Mouse (Mus musculus) hindbrain, embryonic 11.5 days (tissue): ENCODE measurements around the gene Gzf1. TPM values are rescaled to one million over a fixed set of nuclear protein-coding genes. Genes with fewer than 3 reads are reported as not detected.

Experiments
- ATAC-seq: fragments of 200-750 bp; cut with Nextera tagmentation; 2 replicates; pipeline ENCODE4 v1.8.0; 2017; ENCODE audit warnings: mild to moderate bottlenecking, moderate TSS enrichment, moderate library complexity; ENCODE audit not compliant: low FRiP score
- DNase-seq: peaks from one replicate; pipeline ENCODE4 v3.0.0-alpha.2; 2015; ENCODE audit warnings: low spot score
- H3K27ac ChIP-seq: fragments of 300-500 bp; sonication (generic); 2 replicates; pipeline ENCODE4 v1.5.1; 2014; ENCODE audit warnings: mild to moderate bottlenecking, low read depth, low read length
- H3K27me3 ChIP-seq: fragments of 300-500 bp; sonication (generic); 2 replicates; pipeline ENCODE4 v1.6.1; 2014; ENCODE audit warnings: mild to moderate bottlenecking, low read length, moderate library complexity, mixed read lengths; ENCODE audit not compliant: control insufficient read depth, insufficient read depth
- H3K36me3 ChIP-seq: fragments of 300-500 bp; sonication (generic); 2 replicates; pipeline ENCODE4 v1.6.1; 2014; ENCODE audit warnings: mild to moderate bottlenecking, low read length, moderate library complexity, mixed read lengths; ENCODE audit not compliant: control insufficient read depth, insufficient read depth
- H3K4me1 ChIP-seq: fragments of 300-500 bp; sonication (generic); replicated peaks from 2 replicates; pipeline ENCODE4 v1.6.1; 2014; ENCODE audit warnings: low read length, mixed read lengths; ENCODE audit not compliant: control insufficient read depth, insufficient read depth
- H3K4me2 ChIP-seq: fragments of 300-500 bp; sonication (generic); replicated peaks from 2 replicates; pipeline ENCODE4 v1.6.1; 2014; ENCODE audit warnings: mild to moderate bottlenecking, low read depth, low read length
- H3K4me3 ChIP-seq: fragments of 300-500 bp; sonication (generic); 2 replicates; pipeline ENCODE4 v1.5.1; 2014; ENCODE audit warnings: low read depth, low read length
- H3K9ac ChIP-seq: fragments of 300-500 bp; sonication (generic); 2 replicates; pipeline ENCODE4 v1.6.1; 2014; ENCODE audit warnings: low read depth, low read length
- H3K9me3 ChIP-seq: fragments of 300-500 bp; sonication (generic); 2 replicates; pipeline ENCODE4 v1.6.1; 2016; ENCODE audit warnings: low read length; ENCODE audit not compliant: control insufficient read depth
- WGBS: fragments of 180-500 bp; shearing (Covaris S2); extraction: QIAGEN DNeasy Blood & Tissue Kit; methylation state at CpG from one replicate; pipeline ENCODE4 v1.1.7; 2014; 5-methylcytosine and 5-hydroxymethylcytosine counted together
- polyA plus RNA-seq: library from polyadenylated mRNA; unstranded; fragments of >200 nt; fragmentation: Nextera tagmentation; extraction: Ambion mirVana; gene quantifications from 2 replicates; pipeline ENCODE4 v1.2.1, GENCODE M21; 2014

Gzf1 gene
- 21.0 and 24.8 TPM in 2 replicates for polyA plus RNA-seq

DNA sequence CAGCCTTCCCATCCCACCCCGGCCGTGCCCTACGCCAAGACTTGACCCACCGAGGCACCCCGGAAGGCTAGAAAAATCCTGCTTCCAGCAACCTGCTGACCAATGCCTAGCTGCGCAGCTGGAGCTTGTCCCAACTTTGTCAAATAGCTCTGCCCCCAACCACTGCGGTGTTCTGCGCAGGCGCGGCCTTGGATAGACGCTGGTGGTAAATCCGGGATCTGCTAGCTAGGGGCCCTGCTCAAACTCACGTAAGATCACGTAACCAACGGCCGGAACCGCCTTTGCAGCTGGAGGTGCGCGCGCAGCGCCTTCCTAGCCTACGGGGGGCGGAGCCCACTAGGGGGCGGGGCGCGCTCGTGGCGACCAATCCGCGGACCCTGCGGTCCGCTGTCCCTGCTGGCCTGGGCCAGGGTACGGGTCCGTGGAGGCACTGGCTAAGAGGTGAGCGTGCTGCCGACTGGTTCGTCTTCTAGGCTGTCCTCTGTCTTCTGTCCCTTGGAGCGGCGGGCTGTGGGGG lies at the start of gene Gzf1:
TSS of gene Gzf1 (plus strand) at position 249 of the 517 bp plus-strand sequence.
- peak; percentile 94 for ATAC-seq
- peak within 1 kb of the TSS; percentile 74 for H3K9ac ChIP-seq
- H3K4me1 ChIP-seq: 0 out of 2 replicates have a peak, but pooled peaks cover 4% of the 10 kb centered on the region
- H3K9me3 ChIP-seq: no peaks in the 10 kb centered on the region
- H3K4me3 ChIP-seq: peak within 1 kb of the TSS; percentile 79
- under 1% methylated on average over 39 of the region's 39 CpGs for WGBS
- H3K27ac ChIP-seq: peak within 1 kb of the TSS; percentile 73
- no peaks in the 10 kb centered on the region for H3K27me3 ChIP-seq
- peak within 1 kb of the TSS; percentile 73 for H3K4me2 ChIP-seq
- DNase-seq: peak; percentile 100
- H3K36me3 ChIP-seq: peaks cover 6% of the 10 kb centered on the region; the same call in 1 of the 2 replicates

DNA sequence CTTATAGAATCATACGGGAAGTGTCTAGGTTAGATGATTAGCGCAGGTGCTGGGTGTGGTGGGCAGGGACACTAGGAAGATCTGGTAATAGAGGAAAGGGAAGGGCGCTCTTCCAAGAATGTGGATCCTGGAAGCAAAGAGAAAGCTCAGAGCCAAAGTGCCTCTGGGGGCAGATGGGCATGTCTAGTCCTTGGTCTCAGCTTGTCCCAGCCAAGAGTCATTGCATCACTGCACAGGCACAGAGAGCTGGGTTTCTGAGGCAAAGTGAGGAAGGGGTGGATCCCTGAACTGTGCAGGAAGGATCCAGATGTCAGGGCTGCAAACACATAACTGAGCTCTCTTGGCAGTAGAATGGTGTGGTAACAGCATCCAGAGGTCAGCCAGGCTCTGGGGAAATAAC lies 49.2 kb upstream of the Gzf1 start:
- Histone ChIP-seq H3K36me3 (no peaks in the 10 kb centered on the region), H3K9ac (no peak overlapping the region), H3K4me2 (no peak overlapping the region), H3K27ac (no peak overlapping the region), H3K9me3 (no peaks in the 10 kb centered on the region), H3K4me3 (no peak overlapping the region), H3K4me1 (no peaks in the 10 kb centered on the region), H3K27me3 (no peaks in the 10 kb centered on the region)
- no peak for ATAC-seq
- DNase-seq: no peak
- 98% methylated on average over 3 of the region's 3 CpGs for WGBS

DNA sequence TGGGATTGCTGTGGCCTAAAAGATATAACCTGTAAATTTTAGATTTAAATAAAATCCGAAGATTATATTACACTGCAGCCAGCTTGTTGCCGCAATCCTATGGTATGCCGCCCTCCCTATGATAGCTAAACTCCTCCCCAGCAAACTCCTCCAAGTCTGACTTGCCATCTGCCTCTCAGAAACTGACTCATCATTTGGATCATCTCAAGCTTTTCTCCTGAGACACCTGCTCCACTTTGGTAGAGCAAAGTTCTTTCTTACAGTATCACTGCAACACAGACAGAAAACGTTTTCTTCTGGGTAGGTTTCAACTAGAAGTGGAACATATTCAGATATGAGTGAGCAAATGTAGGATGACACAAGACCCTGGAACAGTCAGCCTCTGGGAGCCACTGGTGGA lies 46.4 kb upstream of the Gzf1 start:
- 87% methylated on average over 4 of the region's 4 CpGs for WGBS
- Histone ChIP-seq H3K4me1 (no peaks in the 10 kb centered on the region), H3K36me3 (no peaks in the 10 kb centered on the region), H3K27ac (no peak overlapping the region), H3K9ac (no peak overlapping the region), H3K27me3 (no peaks in the 10 kb centered on the region), H3K4me2 (no peak overlapping the region), H3K4me3 (no peak overlapping the region), H3K9me3 (no peaks in the 10 kb centered on the region)
- ATAC-seq: no peak
- no peak for DNase-seq

DNA sequence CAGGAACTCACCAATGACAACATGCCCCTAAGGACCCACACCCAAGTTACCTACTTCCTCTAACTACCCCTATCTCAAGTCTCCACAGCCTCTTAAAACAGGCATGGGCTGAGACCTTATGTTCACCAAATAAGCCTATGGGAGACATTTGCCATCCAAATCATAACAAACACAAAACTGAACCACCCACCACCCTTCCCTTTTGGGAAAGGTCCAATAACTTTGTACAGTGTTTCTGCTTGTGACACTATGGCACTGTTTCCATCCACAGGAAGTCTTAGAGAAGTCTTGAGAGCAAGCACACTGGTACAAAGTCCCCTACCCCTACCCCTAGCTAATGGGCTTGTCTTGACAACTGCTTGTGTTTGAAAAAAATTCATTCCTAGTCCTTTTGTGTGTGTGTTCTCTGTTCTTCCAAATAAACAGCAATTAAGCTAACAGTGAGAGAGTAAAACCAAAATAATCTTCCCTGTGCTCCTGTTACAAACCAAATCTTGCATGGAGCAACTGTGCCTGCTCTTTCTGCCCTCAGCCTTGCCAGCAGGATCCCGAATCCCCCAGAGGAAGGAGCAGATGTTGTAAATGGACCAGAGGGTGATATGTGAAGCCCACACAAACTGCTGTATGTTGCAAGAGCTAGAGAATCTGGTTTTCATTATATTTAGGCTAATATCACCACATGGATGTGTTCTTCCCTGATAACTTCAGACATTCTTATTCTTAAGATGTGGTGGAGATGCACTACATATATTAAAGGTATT lies 38.0 kb upstream of the Gzf1 start:
- peak; percentile 7 for DNase-seq
- H3K36me3 ChIP-seq: no peaks in the 10 kb centered on the region
- no peaks in the 10 kb centered on the region for H3K4me1 ChIP-seq
- WGBS: 63% methylated on average over 1 of the region's 1 CpGs
- H3K9ac ChIP-seq: no peak overlapping the region
- no peak overlapping the region for H3K27ac ChIP-seq
- no peak overlapping the region for H3K4me3 ChIP-seq
- ATAC-seq: no peak
- no peaks in the 10 kb centered on the region for H3K27me3 ChIP-seq
- no peak overlapping the region for H3K4me2 ChIP-seq
- H3K9me3 ChIP-seq: no peaks in the 10 kb centered on the region

DNA sequence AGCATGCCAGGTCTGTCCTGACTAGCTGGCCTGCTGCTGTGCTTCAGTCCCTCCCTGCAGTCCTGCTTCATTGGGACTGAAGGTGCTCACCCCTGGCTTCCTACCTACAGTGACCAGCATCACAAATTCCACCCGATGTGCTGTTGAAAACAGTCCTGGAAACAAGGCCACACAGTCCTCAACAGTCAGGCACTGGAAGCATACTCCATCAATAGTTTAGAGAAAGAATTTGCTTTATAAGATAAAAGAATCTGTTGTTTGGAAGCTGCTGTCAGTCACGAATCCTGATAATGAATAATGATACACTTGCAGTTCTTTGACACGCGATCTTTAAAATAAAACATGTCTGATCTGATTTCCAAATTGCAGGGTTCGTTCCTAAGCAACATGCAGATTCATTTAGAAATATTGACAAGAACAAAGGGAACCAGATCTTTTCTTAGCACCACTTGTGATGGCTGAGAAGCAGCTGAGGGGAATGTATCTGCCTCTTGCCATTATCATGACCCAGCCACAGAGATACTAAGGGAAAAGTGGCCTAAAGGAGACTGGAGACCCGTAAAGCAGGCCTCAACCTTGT lies 36.3 kb upstream of the Gzf1 start:
- Histone ChIP-seq H3K9ac (no peak overlapping the region), H3K27me3 (no peaks in the 10 kb centered on the region), H3K4me1 (no peaks in the 10 kb centered on the region), H3K27ac (no peak overlapping the region), H3K4me3 (no peak overlapping the region), H3K9me3 (no peaks in the 10 kb centered on the region), H3K36me3 (no peaks in the 10 kb centered on the region), H3K4me2 (no peak overlapping the region)
- DNase-seq (no peak), ATAC-seq (no peak)
- WGBS: 80% methylated on average over 6 of the region's 6 CpGs

DNA sequence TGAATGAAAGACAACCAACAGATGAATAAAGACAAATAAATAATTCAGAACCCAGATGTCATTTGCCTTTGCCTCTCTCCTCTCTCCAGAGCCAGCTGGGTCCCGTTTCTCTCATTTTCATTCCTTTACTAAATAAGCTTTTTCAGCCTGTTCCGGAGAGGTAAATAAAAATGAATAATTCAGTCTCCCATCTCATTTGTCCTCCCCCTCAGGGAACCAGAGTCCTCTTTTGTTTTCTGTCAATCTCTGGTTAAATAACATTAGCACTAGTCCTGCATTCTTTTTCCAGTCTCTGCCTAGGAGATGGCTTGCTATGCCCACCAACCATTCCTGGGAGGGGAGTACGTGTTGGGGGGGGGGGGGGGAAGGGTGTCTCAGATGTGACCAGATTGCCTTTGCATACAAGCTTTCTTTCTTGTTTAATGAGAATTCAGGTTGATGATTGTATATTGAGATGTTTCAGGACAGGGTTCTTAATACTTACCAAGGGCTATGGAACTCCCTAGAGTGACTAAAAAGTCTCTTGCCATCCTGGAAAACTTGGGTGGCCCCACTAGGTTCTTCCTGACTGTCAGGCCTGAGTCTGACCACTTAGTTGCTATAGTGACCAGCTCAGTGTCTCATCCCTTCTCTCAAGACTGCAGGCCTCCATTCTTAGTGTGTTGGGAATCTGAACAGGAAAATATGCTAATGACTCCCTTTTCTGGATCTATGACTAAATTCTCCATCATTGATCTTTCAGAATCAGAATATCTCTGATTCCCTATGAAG lies 30.1 kb upstream of the Gzf1 start:
- Histone ChIP-seq H3K36me3 (no peaks in the 10 kb centered on the region), H3K9ac (no peak overlapping the region), H3K9me3 (no peaks in the 10 kb centered on the region), H3K27me3 (no peaks in the 10 kb centered on the region), H3K4me3 (no peak overlapping the region), H3K4me2 (no peak overlapping the region), H3K27ac (0 out of 2 replicates have a peak overlapping the region, but pooled peaks have one; percentile 8), H3K4me1 (no peaks in the 10 kb centered on the region)
- DNase-seq: peak; percentile 37
- peak; percentile 87 for ATAC-seq
- WGBS: 12% methylated on average over 3 of the region's 3 CpGs

DNA sequence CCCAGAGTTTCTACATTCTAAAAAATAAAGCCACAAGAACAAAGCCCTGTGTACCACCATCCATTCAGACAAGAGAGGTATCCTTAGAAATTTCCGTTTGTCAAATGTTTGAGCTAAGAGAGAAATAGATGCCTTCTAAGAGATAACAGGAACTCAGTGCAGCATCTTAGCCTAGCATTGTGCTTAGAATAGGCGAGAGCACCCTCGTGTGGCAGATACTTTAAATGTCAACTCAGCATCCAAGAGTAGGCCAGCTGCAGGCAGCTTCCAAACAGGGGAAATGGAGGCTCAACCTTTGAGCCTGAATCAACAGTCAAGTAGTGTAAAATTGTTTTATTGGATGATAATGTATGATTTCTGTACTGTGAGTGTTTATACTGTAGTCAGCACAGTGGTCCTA lies 25.9 kb upstream of the Gzf1 start:
- DNase-seq: peak; percentile 70
- Histone ChIP-seq H3K9me3 (no peaks in the 10 kb centered on the region), H3K4me1 (no peaks in the 10 kb centered on the region), H3K9ac (no peak overlapping the region), H3K4me2 (no peak overlapping the region), H3K27me3 (no peaks in the 10 kb centered on the region), H3K36me3 (no peaks in the 10 kb centered on the region), H3K27ac (no peak overlapping the region), H3K4me3 (no peak overlapping the region)
- 4% methylated on average over 3 of the region's 3 CpGs for WGBS
- ATAC-seq: 0 out of 2 replicates have a peak, but pooled peaks have one; percentile 34

DNA sequence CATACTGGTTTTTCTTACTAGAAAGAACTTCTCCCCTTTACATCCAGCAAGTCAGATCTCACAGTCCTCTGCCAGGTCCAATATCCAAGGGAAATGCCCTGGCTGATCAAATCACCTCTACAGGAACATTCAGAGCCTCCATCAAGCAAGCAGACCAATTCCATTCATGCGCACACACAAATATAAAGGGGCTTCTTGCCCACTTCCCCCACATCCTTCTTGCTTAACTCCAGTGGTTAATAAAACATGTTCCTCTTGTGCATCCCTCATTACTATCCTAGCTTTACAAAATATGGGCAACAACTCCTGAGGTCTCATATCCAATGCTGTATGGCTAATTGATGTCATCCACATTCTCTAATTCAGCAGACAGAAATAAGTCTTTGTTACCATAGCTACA lies 17.4 kb upstream of the Gzf1 start:
- Histone ChIP-seq H3K36me3 (no peaks in the 10 kb centered on the region), H3K4me2 (no peak overlapping the region), H3K9ac (no peak overlapping the region), H3K4me1 (no peaks in the 10 kb centered on the region), H3K27ac (no peak overlapping the region), H3K9me3 (no peaks in the 10 kb centered on the region), H3K27me3 (no peaks in the 10 kb centered on the region), H3K4me3 (no peak overlapping the region)
- 91% methylated on average over 1 of the region's 1 CpGs for WGBS
- no peak for ATAC-seq
- DNase-seq: no peak
